Mouse (Mus musculus) myocyte (in vitro differentiated cells): ENCODE results near the gene Hnrnpa1. TPM values are rescaled to one million over a fixed set of nuclear protein-coding genes. Genes with fewer than 3 reads are reported as not detected.

Experiments
- H3K27me3 ChIP-seq: one replicate; pipeline ENCODE4 v1.6.1; 2011; ENCODE audit not compliant: control insufficient read depth, insufficient read depth, insufficient read length
- H3K36me3 ChIP-seq: one replicate; pipeline ENCODE4 v1.6.1; 2011; ENCODE audit not compliant: control insufficient read depth, insufficient read depth
- H3K4me2 ChIP-seq: one replicate; pipeline ENCODE4 v1.6.1; 2011; ENCODE audit warnings: low read depth, control low read depth
- H3K4me3 ChIP-seq: one replicate; pipeline ENCODE4 v1.5.1; 2011; ENCODE audit warnings: mild to moderate bottlenecking, control low read depth, moderate library complexity
- H3K79me2 ChIP-seq: one replicate; pipeline ENCODE4 v1.6.1; 2011; ENCODE audit not compliant: control insufficient read depth, insufficient read depth
- H3ac ChIP-seq: one replicate; pipeline ENCODE4 v1.6.1; 2011; ENCODE audit not compliant: control insufficient read depth, insufficient read length
- CEBPB ChIP-seq: IDR thresholded peaks from 2 replicates; pipeline ENCODE4 v1.6.1; 2011; ENCODE audit warnings: mild to moderate bottlenecking, moderate library complexity; ENCODE audit not compliant: poor library complexity, insufficient read depth, severe bottlenecking
- E2F4 ChIP-seq: IDR thresholded peaks from one replicate; pipeline ENCODE4 v1.6.1; 2011; ENCODE audit warnings: mild to moderate bottlenecking, control low read depth, moderate library complexity; ENCODE audit not compliant: insufficient read depth
- MAX ChIP-seq: IDR thresholded peaks from one replicate; pipeline ENCODE4 v1.6.1; 2011; ENCODE audit warnings: low read depth, mild to moderate bottlenecking, control low read depth
- MYOD1 ChIP-seq, 3 experiments: IDR thresholded peaks; one replicate each; pipeline ENCODE4 v1.6.1; 2011; ENCODE audit warnings: control low read depth in 2 of 3, low read depth in 2 of 3, mild to moderate bottlenecking in 2 of 3, moderate library complexity in 1 of 3; ENCODE audit not compliant: insufficient read length in 2 of 3, control insufficient read depth in 1 of 3
- MYOG ChIP-seq, 3 experiments: IDR thresholded peaks; one replicate each; pipeline ENCODE4 v1.6.1; 2011; ENCODE audit warnings: control low read depth in 2 of 3, low read depth in 2 of 3, mild to moderate bottlenecking in 2 of 3; ENCODE audit not compliant: insufficient read length in 2 of 3, control insufficient read depth in 1 of 3, insufficient read depth in 1 of 3
- POLR2A ChIP-seq: IDR thresholded peaks from one replicate; pipeline ENCODE4 v1.6.1; 2011; ENCODE audit warnings: low read depth, mild to moderate bottlenecking, control low read depth, moderate library complexity; ENCODE audit not compliant: insufficient read length
- POLR2AphosphoS2 ChIP-seq: IDR thresholded peaks from one replicate; pipeline ENCODE4 v1.6.1; 2011; ENCODE audit warnings: low read depth, control low read depth; ENCODE audit not compliant: insufficient read length
- REST ChIP-seq: IDR thresholded peaks from one replicate; pipeline ENCODE4 v1.6.1; 2011; ENCODE audit warnings: mild to moderate bottlenecking, control low read depth, moderate library complexity; ENCODE audit not compliant: insufficient read depth, insufficient read length
- SRF ChIP-seq: IDR thresholded peaks from one replicate; pipeline ENCODE4 v1.6.1; 2011; ENCODE audit warnings: low read depth; ENCODE audit not compliant: control insufficient read depth, insufficient read length
- TCF12 ChIP-seq: IDR thresholded peaks from one replicate; pipeline ENCODE4 v1.6.1; 2011; ENCODE audit warnings: mild to moderate bottlenecking, control low read depth; ENCODE audit not compliant: poor library complexity, insufficient read depth, severe bottlenecking
- TCF3 ChIP-seq: IDR thresholded peaks from one replicate; pipeline ENCODE4 v1.6.1; 2011; ENCODE audit warnings: low read depth, control low read depth; ENCODE audit not compliant: insufficient read length
- USF1 ChIP-seq: IDR thresholded peaks from one replicate; pipeline ENCODE4 v1.6.1; 2011; ENCODE audit warnings: low read depth, mild to moderate bottlenecking, control low read depth, moderate library complexity
- polyA plus RNA-seq: library from polyadenylated mRNA; unstranded; fragments of >200 nt; fragmentation: generic; extraction: Trizol; gene quantifications from one replicate; pipeline ENCODE4 v1.2.1, GENCODE M21; 2012; ENCODE audit warnings: missing spikeins

The Hnrnpa1 gene
- polyA plus RNA-seq, 1 experiment = 285 TPM

GRCm38 (mm10) chr15:103280817-103281464 is 40.7 kb downstream of the Hnrnpa1 start:
- Histone ChIP-seq H3K4me2 (no peak overlapping the region), H3ac (no peak overlapping the region), H3K36me3 (no peaks in the 10 kb centered on the region), H3K4me3 (no peak overlapping the region), H3K79me2 (peaks cover 74% of the 10 kb centered on the region), H3K27me3 (no peaks in the 10 kb centered on the region)
- no peak for TF ChIP-seq MAX
- no peak for TF ChIP-seq MYOG (IDR thresholded peaks at IDR 0.05; ENCODE audit: control insufficient read depth in 1 of 3, insufficient read depth in 1 of 3, insufficient read length in 2 of 3, low read depth in 2 of 3)
- TF ChIP-seq MYOD1 (IDR thresholded peaks at IDR 0.05; ENCODE audit: control insufficient read depth in 1 of 3, insufficient read length in 2 of 3, low read depth in 2 of 3) = no peak
- no peak for TF ChIP-seq TCF12
- TF ChIP-seq USF1 = no peak

DNA sequence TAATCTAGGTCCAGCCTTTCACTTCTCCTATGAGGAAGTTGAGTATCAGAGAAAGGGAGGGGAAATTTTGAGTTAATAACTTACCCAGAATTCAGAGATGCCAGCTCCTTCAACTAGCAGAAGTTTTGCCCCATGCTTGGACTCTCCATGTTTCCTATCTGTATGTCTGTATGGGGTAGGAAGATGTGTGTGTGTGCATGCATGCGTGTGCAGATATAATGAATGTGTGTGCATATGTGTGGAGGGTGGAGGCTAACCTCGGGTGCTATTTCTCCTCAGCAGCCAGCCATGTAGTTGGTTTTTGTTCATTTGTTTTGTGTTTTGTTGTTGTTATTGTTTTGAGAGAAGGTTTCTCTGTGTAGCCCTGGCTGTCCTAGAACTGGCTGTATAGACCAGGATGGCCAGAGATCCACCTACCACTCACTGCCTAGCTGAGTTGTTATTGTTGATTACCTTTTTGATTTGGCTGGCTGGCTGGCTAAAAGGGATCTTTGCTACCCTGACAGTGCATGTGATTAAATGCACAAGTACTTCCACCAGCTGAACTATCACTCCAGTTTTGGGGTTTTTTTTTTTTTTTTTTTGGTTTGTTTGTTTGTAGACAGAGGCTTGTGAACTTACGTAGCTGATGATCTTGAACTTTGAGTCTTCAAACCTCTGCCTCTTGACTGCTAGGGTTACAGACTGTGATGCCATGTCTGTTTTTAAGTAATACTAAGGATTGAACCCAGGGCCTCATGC is 41.4 kb downstream of the Hnrnpa1 start:
- H3K79me2 ChIP-seq = peaks cover 81% of the 10 kb centered on the region
- TF ChIP-seq POLR2AphosphoS2 (no peak), CEBPB (no peak), MYOG (IDR thresholded peaks at IDR 0.05; ENCODE audit: control insufficient read depth in 1 of 3, insufficient read depth in 1 of 3, insufficient read length in 2 of 3, low read depth in 2 of 3) (no peak), USF1 (no peak), POLR2A (no peak), MYOD1 (IDR thresholded peaks at IDR 0.05; ENCODE audit: control insufficient read depth in 1 of 3, insufficient read length in 2 of 3, low read depth in 2 of 3) (no peak), TCF12 (no peak), REST (no peak), TCF3 (no peak), E2F4 (no peak), MAX (no peak), SRF (no peak)
- no peaks in the 10 kb centered on the region for H3K27me3 ChIP-seq
- no peak overlapping the region for H3K4me2 ChIP-seq
- no peak overlapping the region for H3ac ChIP-seq
- no peaks in the 10 kb centered on the region for H3K36me3 ChIP-seq
- H3K4me3 ChIP-seq = no peak overlapping the region

- Histone ChIP-seq H3K4me3 (no peak overlapping the region), H3K27me3 (no peaks in the 10 kb centered on the region), H3ac (no peak overlapping the region), H3K79me2 (peaks cover 78% of the 10 kb centered on the region), H3K36me3 (peaks cover 3% of the 10 kb centered on the region), H3K4me2 (no peak overlapping the region)
- TF ChIP-seq POLR2A = no peak
- TF ChIP-seq MYOD1 (IDR thresholded peaks at IDR 0.05; ENCODE audit: control insufficient read depth in 1 of 3, insufficient read length in 2 of 3, low read depth in 2 of 3) = no peak
- no peak for TF ChIP-seq USF1
- no peak for TF ChIP-seq SRF
- no peak for TF ChIP-seq E2F4
- TF ChIP-seq TCF12 = no peak
Observed at GRCm38 (mm10) chr15:103284066-103284465, 43.8 kb downstream of the Hnrnpa1 start.

- Histone ChIP-seq H3K79me2 (peaks cover 73% of the 10 kb centered on the region), H3K27me3 (no peaks in the 10 kb centered on the region), H3ac (no peak overlapping the region), H3K36me3 (peaks cover 9% of the 10 kb centered on the region), H3K4me3 (no peak overlapping the region), H3K4me2 (no peak overlapping the region)
- TF ChIP-seq SRF (no peak), CEBPB (no peak), MYOG (IDR thresholded peaks at IDR 0.05; ENCODE audit: control insufficient read depth in 1 of 3, insufficient read depth in 1 of 3, insufficient read length in 2 of 3, low read depth in 2 of 3) (no peak), POLR2AphosphoS2 (no peak), MYOD1 (IDR thresholded peaks at IDR 0.05; ENCODE audit: control insufficient read depth in 1 of 3, insufficient read length in 2 of 3, low read depth in 2 of 3) (no peak)
Observed at GRCm38 (mm10) chr15:103284647-103285046, 44.4 kb downstream of the Hnrnpa1 start.

GRCm38 (mm10) chr15:103285778-103286417 is 45.7 kb downstream of the Hnrnpa1 start:
- Histone ChIP-seq H3K4me2 (peak overlapping the region; percentile 14), H3K27me3 (no peaks in the 10 kb centered on the region), H3ac (no peak overlapping the region), H3K36me3 (peaks cover 21% of the 10 kb centered on the region), H3K79me2 (peaks cover 61% of the 10 kb centered on the region), H3K4me3 (no peak overlapping the region)
- TF ChIP-seq MYOG (IDR thresholded peaks at IDR 0.05; ENCODE audit: control insufficient read depth in 1 of 3, insufficient read depth in 1 of 3, insufficient read length in 2 of 3, low read depth in 2 of 3) = peak in 1 of 3 experiments; percentile 41
- no peak for TF ChIP-seq POLR2A
- no peak for TF ChIP-seq TCF3
- peak in 1 of 3 experiments; percentile 45 for TF ChIP-seq MYOD1 (IDR thresholded peaks at IDR 0.05; ENCODE audit: control insufficient read depth in 1 of 3, insufficient read length in 2 of 3, low read depth in 2 of 3)
